Comparison of ENCODE assay signal across 9 mouse cellular contexts in the genomic region with DNA sequence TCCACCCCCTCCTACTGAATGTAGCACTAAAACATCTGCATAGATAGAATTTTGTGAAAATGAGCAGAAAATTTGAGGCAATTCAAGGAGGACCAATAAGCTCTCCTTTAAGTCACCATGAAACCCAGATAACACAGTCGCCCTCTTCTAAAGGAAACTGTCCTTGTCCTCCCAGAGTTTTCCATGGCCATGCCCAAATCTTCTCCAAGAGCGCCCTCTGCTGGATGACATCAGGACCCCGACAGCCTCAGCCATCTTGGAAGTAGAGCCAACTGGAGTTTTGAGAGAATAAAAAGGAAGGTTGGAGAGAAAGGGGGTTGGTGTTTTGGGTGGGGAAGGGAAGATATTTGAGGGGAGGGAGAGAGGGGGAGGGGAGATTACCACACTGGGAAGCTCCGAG.
A peak's percentile ranks its signal among the peaks of the same experiment; 100 is the strongest.
DNase-seq lines count a peak whose midpoint lies in the region; TF ChIP-seq lines count a peak whose summit lies in the region.
"Had no signal": no experiment of that assay in that cellular context is flagged by ENCODE, and none has a peak within 500 bp of the region (broad histone marks: within the 10 kb centered on the region; RNA-seq: fewer than 3 reads in every experiment).

No protein-coding gene starts in this region.

- H3K4me3 ChIP-seq in C2C12 (ENCODE audit: insufficient read depth, poor library complexity, severe bottlenecking): no peak overlapping the region
- no peak overlapping the region for H3K4me3 ChIP-seq in heart, adult 2 months
- no peak overlapping the region for H3K4me3 ChIP-seq in lung, adult 2 months (replicated peaks; ENCODE audit: extremely low read depth, low read depth, low read length)
- no peak overlapping the region for H3K4me3 ChIP-seq in olfactory bulb, adult 2 months (ENCODE audit: insufficient read depth, low read depth, low read length)
- H3K4me3 ChIP-seq: embryonic facial prominence, embryonic 15.5 days had no signal

- H3K9ac ChIP-seq in heart, adult 2 months (ENCODE audit: low read depth, low read length): no peak overlapping the region
- H3K9ac ChIP-seq: embryonic facial prominence, embryonic 15.5 days had no signal

- TF ChIP-seq CTCF in C2C12 (IDR thresholded peaks at IDR 0.05; ENCODE audit: control insufficient read depth, insufficient read depth, insufficient read length): peak; percentile 43
- TF ChIP-seq CTCF in heart, adult 2 months (IDR thresholded peaks at IDR 0.05): peak; percentile 87
- peak; percentile 74 for TF ChIP-seq CTCF in lung, adult 2 months (IDR thresholded peaks at IDR 0.05; ENCODE audit: insufficient read depth, low read length)
- TF ChIP-seq CTCF in olfactory bulb, adult 2 months (IDR thresholded peaks at IDR 0.05; ENCODE audit: insufficient read depth, low read depth, low read length): peak; percentile 68

- H3K4me1 ChIP-seq in heart, adult 2 months (ENCODE audit: control insufficient read depth, insufficient read depth, low read length): peaks cover 9% of the 10 kb centered on the region
- peaks cover 10% of the 10 kb centered on the region for H3K4me1 ChIP-seq in lung, adult 2 months (ENCODE audit: control insufficient read depth, insufficient read depth, low read length)
- peaks cover 13% of the 10 kb centered on the region for H3K4me1 ChIP-seq in olfactory bulb, adult 2 months (ENCODE audit: control insufficient read depth, insufficient read depth, low read length)

- peak; percentile 98 for TF ChIP-seq EP300 in heart, adult 2 months (IDR thresholded peaks at IDR 0.05; ENCODE audit: insufficient read depth, low read depth, low read length)

- no peak overlapping the region for H3ac ChIP-seq in C2C12 (ENCODE audit: control insufficient read depth, insufficient read length, low read depth)

- no peaks in the 10 kb centered on the region for H3K27me3 ChIP-seq in C2C12 (ENCODE audit: control insufficient read depth, insufficient read depth, insufficient read length)
- no peaks in the 10 kb centered on the region for H3K27me3 ChIP-seq in heart, adult 2 months (ENCODE audit: control insufficient read depth, insufficient read depth, low read length)

- WGBS in heart, adult 2 months: 9% methylated on average over 4 of the region's 4 CpGs
- 16% methylated on average over 4 of the region's 4 CpGs for WGBS in lung, adult 2 months
- WGBS in olfactory bulb, adult 2 months: 21% methylated on average over 4 of the region's 4 CpGs

- no peaks in the 10 kb centered on the region for H3K79me2 ChIP-seq in C2C12 (ENCODE audit: control insufficient read depth, insufficient read depth)
- no peaks in the 10 kb centered on the region for H3K79me2 ChIP-seq in heart, adult 2 months (replicated peaks; ENCODE audit: control insufficient read depth, insufficient read depth, low read length)

- peak overlapping the region; percentile 26; the same call in 1 of the 2 replicates for H3K27ac ChIP-seq in heart, adult 2 months
- no peak overlapping the region for H3K27ac ChIP-seq in olfactory bulb, adult 2 months (ENCODE audit: insufficient read depth, low read depth, low read length)
- H3K27ac ChIP-seq: embryonic facial prominence, embryonic 15.5 days had no signal

- H3K36me3 ChIP-seq in C2C12 (ENCODE audit: control insufficient read depth, insufficient read depth): no peaks in the 10 kb centered on the region
- H3K36me3 ChIP-seq in heart, adult 2 months (ENCODE audit: control insufficient read depth, insufficient read depth, low read length): peaks cover 4% of the 10 kb centered on the region; the same call in 1 of the 2 replicates
- H3K36me3 ChIP-seq: embryonic facial prominence, embryonic 15.5 days had no signal

- no peak for TF ChIP-seq POLR2A in heart, adult 2 months (IDR thresholded peaks at IDR 0.05; ENCODE audit: insufficient read depth, low read depth, low read length)
- no peak for TF ChIP-seq POLR2A in lung, adult 2 months (IDR thresholded peaks at IDR 0.05; ENCODE audit: borderline replicate concordance, extremely low read depth, low read depth, low read length)
- TF ChIP-seq POLR2A in olfactory bulb, adult 2 months (IDR thresholded peaks at IDR 0.05; ENCODE audit: insufficient read depth, low read depth, low read length): no peak

- DNase-seq in adrenal gland, postnatal 10 days: peak; percentile 94
- peak; percentile 80 for DNase-seq in embryo, embryonic 11.5 days (ENCODE audit: low read depth, low spot score)
- peak; percentile 87 to 88 for DNase-seq in heart, adult 2 months
- DNase-seq in kidney, postnatal 4 days: peak; percentile 93
- peak; percentile 89 for DNase-seq in lung, adult 2 months
- DNase-seq in testis, postnatal 14 days (ENCODE audit: low spot score): peak; percentile 67

- no peaks in the 10 kb centered on the region for H3K79me3 ChIP-seq in C2C12 (ENCODE audit: low read depth)

- intact Hi-C loops in heart, adult 2 months (cut with DNase I): loop anchor here (1.0 to 5.0 kb wide), 7 partner anchors 152 to 1081 kb away; no protein-coding TSS in a partner anchor

TF ChIP-seq in C2C12, 6 proteins besides CTCF, POLR2A, EP300 and RAD21:
- no peak for TF ChIP-seq MYOG (IDR thresholded peaks at IDR 0.05; ENCODE audit: control insufficient read depth, extremely low read depth, insufficient read length)
- TF ChIP-seq FOSL1 (IDR thresholded peaks at IDR 0.05; ENCODE audit: insufficient read depth, low read length, poor library complexity, severe bottlenecking): no peak
- TF ChIP-seq MAX (IDR thresholded peaks at IDR 0.05): no peak
- no peak for TF ChIP-seq USF1 (IDR thresholded peaks at IDR 0.05; ENCODE audit: low read depth)
- TF ChIP-seq MYOD1 (IDR thresholded peaks at IDR 0.05; ENCODE audit: control insufficient read depth, insufficient read length, low read depth): no peak
- TF ChIP-seq CEBPB (IDR thresholded peaks at IDR 0.05; ENCODE audit: low read depth): no peak
